Mouse (Mus musculus): Measurements from ENCODE around the gene Pcdh8. TPM values are rescaled to one million over a fixed set of nuclear protein-coding genes. Genes with fewer than 3 reads are reported as not detected.

Pcdh8 gene
- polyA plus RNA-seq, 1 experiment from 2014 or later = 1.8 TPM

GRCm38 (mm10) chr14:79771802-79772511, 845 bp upstream of the Pcdh8 start:
- WGBS = 2% methylated on average over 20 of the region's 20 CpGs
- no peaks in the 10 kb centered on the region for H3K36me3 ChIP-seq
- peaks cover 95% of the 10 kb centered on the region for H3K27me3 ChIP-seq
- ATAC-seq (replicated peaks; ENCODE audit: low FRiP score) = no peak
- peak overlapping the region; percentile 76 for H3K4me2 ChIP-seq
- H3K9ac ChIP-seq = no peak overlapping the region
- H3K9me3 ChIP-seq (replicated peaks) = no peaks in the 10 kb centered on the region
- H3K4me1 ChIP-seq = peaks cover 52% of the 10 kb centered on the region
- peak overlapping the region; percentile 42 for H3K4me3 ChIP-seq (replicated peaks)
- H3K27ac ChIP-seq = no peak overlapping the region

- Histone ChIP-seq H3K9ac (0 out of 2 replicates have a peak overlapping the region, but pooled peaks have one; percentile 24), H3K9me3 (replicated peaks) (no peaks in the 10 kb centered on the region), H3K4me2 (peak overlapping the region; percentile 76), H3K36me3 (no peaks in the 10 kb centered on the region), H3K27ac (no peak overlapping the region), H3K27me3 (peaks cover 97% of the 10 kb centered on the region), H3K4me3 (replicated peaks) (peak overlapping the region; percentile 42), H3K4me1 (peaks cover 52% of the 10 kb centered on the region)
- WGBS = 3% methylated on average over 62 of the region's 62 CpGs
- peak; percentile 34 for ATAC-seq (replicated peaks; ENCODE audit: low FRiP score)
These were observed 612 bp downstream of the Pcdh8 start for GRCm38 (mm10) chr14:79770306-79771093.

DNA sequence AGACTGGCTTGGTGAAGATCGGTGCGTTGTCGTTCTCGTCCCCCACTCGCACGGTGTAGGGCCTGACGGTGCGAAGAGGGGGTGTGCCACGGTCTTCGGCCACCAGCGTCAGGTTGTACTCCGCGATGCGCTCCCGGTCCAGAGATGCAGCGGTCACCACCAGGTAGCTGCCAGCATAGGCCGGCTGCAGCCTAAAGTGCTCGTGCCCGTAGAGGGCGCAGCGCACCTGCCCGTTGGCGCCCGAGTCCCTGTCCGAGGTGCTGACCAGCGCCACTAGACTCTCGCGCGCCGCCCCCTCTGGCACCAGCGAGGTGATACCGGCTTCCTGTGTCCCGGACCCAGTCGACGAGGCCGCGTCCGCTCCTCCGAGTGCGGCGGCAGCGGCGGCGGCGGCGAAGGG, 1.5 kb downstream of the Pcdh8 start:
- Histone ChIP-seq H3K27me3 (peaks cover 94% of the 10 kb centered on the region), H3K9ac (no peak overlapping the region), H3K4me1 (peaks cover 52% of the 10 kb centered on the region), H3K9me3 (replicated peaks) (no peaks in the 10 kb centered on the region), H3K4me3 (replicated peaks) (peak overlapping the region; percentile 42), H3K36me3 (no peaks in the 10 kb centered on the region), H3K4me2 (peak overlapping the region; percentile 76), H3K27ac (no peak overlapping the region)
- peak; percentile 64 for ATAC-seq (replicated peaks; ENCODE audit: low FRiP score)
- WGBS = under 1% methylated on average over 46 of the region's 46 CpGs

DNA sequence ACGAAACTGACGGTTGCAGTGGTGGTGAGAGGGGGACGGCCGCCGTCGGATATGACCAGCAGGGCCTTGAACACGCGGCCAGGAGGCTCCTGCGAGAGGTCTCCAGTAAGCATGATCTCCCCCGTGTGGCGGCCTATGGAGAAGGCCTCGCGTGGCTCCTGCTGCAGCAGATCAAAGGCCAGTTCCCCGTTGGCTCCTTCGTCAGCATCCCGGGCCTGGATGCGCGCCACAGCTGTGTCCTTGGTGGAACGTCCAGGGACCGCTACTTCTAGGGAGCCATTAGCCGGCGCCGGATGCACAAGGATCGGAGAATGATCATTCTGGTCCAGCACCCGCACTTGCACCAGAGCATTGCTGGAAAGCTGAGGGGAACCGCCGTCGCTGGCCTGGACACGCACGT, 2.1 kb downstream of the Pcdh8 start:
- Histone ChIP-seq H3K9ac (no peak overlapping the region), H3K27me3 (peaks cover 88% of the 10 kb centered on the region), H3K27ac (no peak overlapping the region), H3K4me1 (peaks cover 49% of the 10 kb centered on the region), H3K9me3 (replicated peaks) (no peaks in the 10 kb centered on the region), H3K4me2 (peak overlapping the region; percentile 76), H3K4me3 (replicated peaks) (peak overlapping the region; percentile 42), H3K36me3 (no peaks in the 10 kb centered on the region)
- 6% methylated on average over 30 of the region's 30 CpGs for WGBS
- no peak for ATAC-seq (replicated peaks; ENCODE audit: low FRiP score)

GRCm38 (mm10) chr14:79768076-79768830, 2.9 kb downstream of the Pcdh8 start:
- H3K9ac ChIP-seq = no peak overlapping the region

GRCm38 (mm10) chr14:79767601-79768000, 3.5 kb downstream of the Pcdh8 start:
- no peak overlapping the region for H3K4me3 ChIP-seq (replicated peaks)
- H3K4me2 ChIP-seq = 0 out of 2 replicates have a peak overlapping the region, but pooled peaks have one; percentile 76
- H3K27me3 ChIP-seq = peaks cover 74% of the 10 kb centered on the region
- H3K9ac ChIP-seq = no peak overlapping the region
- no peaks in the 10 kb centered on the region for H3K36me3 ChIP-seq
- H3K9me3 ChIP-seq (replicated peaks) = no peaks in the 10 kb centered on the region
- 15% methylated on average over 11 of the region's 11 CpGs for WGBS
- no peak overlapping the region for H3K27ac ChIP-seq
- no peak for ATAC-seq (replicated peaks; ENCODE audit: low FRiP score)
- peaks cover 43% of the 10 kb centered on the region for H3K4me1 ChIP-seq

More at GRCm38 (mm10) chr14:79768076-79768830, 2.9 kb downstream of the Pcdh8 start:
- Histone ChIP-seq H3K36me3 (no peaks in the 10 kb centered on the region), H3K9me3 (replicated peaks) (no peaks in the 10 kb centered on the region), H3K4me2 (peak overlapping the region; percentile 76), H3K27ac (no peak overlapping the region), H3K4me3 (replicated peaks) (peak overlapping the region; percentile 42), H3K4me1 (peaks cover 43% of the 10 kb centered on the region), H3K27me3 (peaks cover 80% of the 10 kb centered on the region)
- ATAC-seq (replicated peaks; ENCODE audit: low FRiP score) = no peak
- WGBS = 2% methylated on average over 58 of the region's 59 CpGs

DNA sequence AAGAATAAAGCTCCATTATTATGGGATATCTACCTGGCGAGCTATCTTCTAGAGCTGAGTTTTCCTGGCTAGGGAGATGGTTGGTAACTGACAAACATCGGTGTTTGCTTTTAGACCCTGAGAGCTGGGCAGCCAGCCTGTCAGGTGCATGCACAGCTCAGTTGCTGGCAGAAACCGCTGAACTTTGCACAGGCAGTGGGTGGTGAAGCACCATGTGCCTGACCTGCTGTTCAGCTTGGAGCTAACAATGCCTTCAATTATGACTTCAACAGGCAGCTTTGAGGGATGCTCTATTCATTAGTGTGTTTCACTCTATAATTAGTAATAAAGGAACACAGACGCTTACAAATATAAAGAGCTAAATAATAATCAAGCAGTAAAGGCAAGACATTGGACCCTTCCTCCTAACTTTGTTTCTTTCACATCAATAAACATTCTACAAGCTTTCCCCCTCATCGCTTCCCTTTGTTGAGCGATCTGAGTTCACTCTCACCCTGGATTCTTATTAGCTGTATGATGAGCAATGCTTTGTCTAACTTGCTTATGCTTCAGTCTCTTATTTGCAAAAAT, 5.8 kb downstream of the Pcdh8 start:
- 82% methylated on average over 6 of the region's 6 CpGs for WGBS
- H3K27ac ChIP-seq = no peak overlapping the region
- peaks cover 51% of the 10 kb centered on the region for H3K27me3 ChIP-seq
- no peak overlapping the region for H3K4me3 ChIP-seq (replicated peaks)
- no peaks in the 10 kb centered on the region for H3K36me3 ChIP-seq
- H3K9ac ChIP-seq = no peak overlapping the region
- H3K4me1 ChIP-seq = peaks cover 24% of the 10 kb centered on the region
- no peak overlapping the region for H3K4me2 ChIP-seq
- no peak for ATAC-seq (replicated peaks; ENCODE audit: low FRiP score)
- H3K9me3 ChIP-seq (replicated peaks) = no peaks in the 10 kb centered on the region

GRCm38 (mm10) chr14:79754601-79755222, 16.4 kb downstream of the Pcdh8 start:
- H3K9ac ChIP-seq = no peak overlapping the region
- H3K4me3 ChIP-seq (replicated peaks) = no peak overlapping the region
- H3K27me3 ChIP-seq = no peaks in the 10 kb centered on the region; the same call in 1 of the 2 replicates
- WGBS = 41% methylated on average over 13 of the region's 13 CpGs
- no peak overlapping the region for H3K27ac ChIP-seq
- H3K4me2 ChIP-seq = no peak overlapping the region
- no peak for ATAC-seq (replicated peaks; ENCODE audit: low FRiP score)
- no peaks in the 10 kb centered on the region for H3K36me3 ChIP-seq
- H3K9me3 ChIP-seq (replicated peaks) = no peaks in the 10 kb centered on the region
- no peaks in the 10 kb centered on the region for H3K4me1 ChIP-seq

GRCm38 (mm10) chr14:79754157-79754556, 17.0 kb downstream of the Pcdh8 start:
- no peaks in the 10 kb centered on the region; the same call in 1 of the 2 replicates for H3K27me3 ChIP-seq
- 42% methylated on average over 3 of the region's 3 CpGs for WGBS
- no peak overlapping the region for H3K27ac ChIP-seq
- H3K9me3 ChIP-seq (replicated peaks) = no peaks in the 10 kb centered on the region
- no peaks in the 10 kb centered on the region for H3K4me1 ChIP-seq
- no peak for ATAC-seq (replicated peaks; ENCODE audit: low FRiP score)
- no peak overlapping the region for H3K4me2 ChIP-seq
- no peaks in the 10 kb centered on the region for H3K36me3 ChIP-seq
- H3K9ac ChIP-seq = no peak overlapping the region
- H3K4me3 ChIP-seq (replicated peaks) = no peak overlapping the region

DNA sequence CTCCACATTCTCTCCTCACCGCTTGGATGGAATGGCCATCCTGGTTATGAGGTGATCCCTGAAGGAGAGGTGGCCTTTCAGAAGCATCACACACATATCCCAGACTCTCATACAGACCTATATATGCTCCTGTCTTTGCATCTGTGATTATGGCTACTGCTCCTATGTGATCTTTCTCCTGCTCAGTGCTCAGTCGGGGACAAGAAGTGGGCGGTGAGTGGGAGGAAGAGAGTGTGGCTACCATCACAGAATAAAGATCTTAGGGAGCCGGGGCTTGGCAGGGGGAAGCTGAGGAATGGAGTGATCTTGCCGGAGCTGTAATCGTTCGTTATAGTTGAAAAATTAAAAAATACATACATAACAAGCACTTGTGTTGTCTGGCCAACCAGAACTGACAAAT, 17.4 kb downstream of the Pcdh8 start:
- ATAC-seq (replicated peaks; ENCODE audit: low FRiP score) = no peak
- Histone ChIP-seq H3K9ac (no peak overlapping the region), H3K4me2 (no peak overlapping the region), H3K9me3 (replicated peaks) (no peaks in the 10 kb centered on the region), H3K36me3 (no peaks in the 10 kb centered on the region), H3K4me1 (no peaks in the 10 kb centered on the region), H3K27ac (no peak overlapping the region), H3K27me3 (no peaks in the 10 kb centered on the region; the same call in 1 of the 2 replicates), H3K4me3 (replicated peaks) (no peak overlapping the region)
- WGBS = 72% methylated on average over 7 of the region's 7 CpGs

GRCm38 (mm10) chr14:79740515-79740914, 30.6 kb downstream of the Pcdh8 start:
- Histone ChIP-seq H3K4me1 (peaks cover 7% of the 10 kb centered on the region; the same call in 1 of the 2 replicates), H3K4me2 (no peak overlapping the region), H3K9me3 (replicated peaks) (no peaks in the 10 kb centered on the region), H3K4me3 (replicated peaks) (no peak overlapping the region), H3K9ac (no peak overlapping the region), H3K27me3 (no peaks in the 10 kb centered on the region), H3K27ac (no peak overlapping the region), H3K36me3 (no peaks in the 10 kb centered on the region)
- WGBS = 41% methylated on average over 3 of the region's 3 CpGs
- ATAC-seq (replicated peaks; ENCODE audit: low FRiP score) = no peak

All from kidney, embryonic 15.5 days (tissue).